Mouse (Mus musculus): ENCODE results near the gene Rcan2. TPM values are rescaled to one million over a fixed set of nuclear protein-coding genes. Genes with fewer than 3 reads are reported as not detected.
"Not testable (repeated sequence)": the region's sequence is repeated elsewhere in the genome, so short reads cannot be mapped to it uniquely, and the experiment has no call there.

The Rcan2 gene
- total RNA-seq, 2 experiments from 2014 or later = 24.0 to 25.1 TPM

DNA sequence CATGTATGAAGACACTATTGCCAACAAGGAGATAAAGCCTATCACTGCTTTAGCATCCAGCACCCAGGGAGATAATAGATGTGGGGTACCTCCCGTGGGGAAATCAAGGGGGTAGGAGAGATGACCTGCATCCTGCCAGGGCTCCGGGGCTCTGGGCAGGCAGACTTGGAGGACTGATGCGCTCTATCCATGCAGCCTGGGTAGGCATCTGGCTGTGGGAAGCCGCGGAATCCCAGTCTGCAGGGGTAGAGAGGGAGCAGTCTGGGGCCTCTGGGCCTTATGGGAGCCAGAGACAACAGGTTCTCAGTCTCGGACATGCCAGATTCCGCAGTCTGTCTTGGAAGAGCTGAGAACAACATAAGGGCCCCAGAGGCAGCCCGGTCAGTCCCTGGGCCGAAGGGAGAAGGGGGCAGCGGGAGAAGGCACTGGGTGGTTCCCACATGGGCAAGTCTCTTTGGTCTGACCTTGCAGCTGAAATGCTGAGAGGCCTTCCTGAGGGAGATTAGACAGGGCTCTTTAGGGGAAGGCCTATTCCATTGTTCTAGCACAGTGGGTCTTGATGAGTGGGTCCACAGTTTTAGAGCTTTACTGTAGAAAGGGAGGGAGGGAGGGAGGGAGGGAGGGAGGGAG, 23.7 kb downstream of the Rcan2 start:
- no peak for DNase-seq (ENCODE audit: low spot score in 2 of 2)

- DNase-seq (ENCODE audit: low spot score in 2 of 2) = not testable (repeated sequence)
Observed at GRCm38 (mm10) chr17:43825411-43825785, 24.2 kb downstream of the Rcan2 start.

DNA sequence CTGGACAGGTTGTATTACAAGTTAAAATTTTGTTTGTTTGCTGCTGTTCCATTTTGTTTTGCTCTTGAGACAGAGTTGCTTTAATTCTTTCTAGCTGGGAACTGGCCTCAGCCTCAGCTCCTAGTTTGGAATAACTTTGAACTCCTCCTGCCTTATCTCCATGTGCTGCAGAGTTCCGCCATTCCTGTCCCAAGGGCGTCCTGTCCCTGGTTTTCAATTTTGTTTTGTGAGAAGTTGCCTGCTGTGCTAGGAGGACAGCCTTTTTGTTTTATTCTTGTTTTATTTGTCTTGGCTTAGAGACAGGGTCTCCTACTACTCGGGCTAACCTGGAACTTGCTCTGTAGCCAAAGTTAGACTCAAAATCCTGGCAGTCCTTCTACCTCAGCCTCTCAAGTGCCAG, 26.1 kb downstream of the Rcan2 start:
- no peak for DNase-seq (ENCODE audit: low spot score in 2 of 2)

DNA sequence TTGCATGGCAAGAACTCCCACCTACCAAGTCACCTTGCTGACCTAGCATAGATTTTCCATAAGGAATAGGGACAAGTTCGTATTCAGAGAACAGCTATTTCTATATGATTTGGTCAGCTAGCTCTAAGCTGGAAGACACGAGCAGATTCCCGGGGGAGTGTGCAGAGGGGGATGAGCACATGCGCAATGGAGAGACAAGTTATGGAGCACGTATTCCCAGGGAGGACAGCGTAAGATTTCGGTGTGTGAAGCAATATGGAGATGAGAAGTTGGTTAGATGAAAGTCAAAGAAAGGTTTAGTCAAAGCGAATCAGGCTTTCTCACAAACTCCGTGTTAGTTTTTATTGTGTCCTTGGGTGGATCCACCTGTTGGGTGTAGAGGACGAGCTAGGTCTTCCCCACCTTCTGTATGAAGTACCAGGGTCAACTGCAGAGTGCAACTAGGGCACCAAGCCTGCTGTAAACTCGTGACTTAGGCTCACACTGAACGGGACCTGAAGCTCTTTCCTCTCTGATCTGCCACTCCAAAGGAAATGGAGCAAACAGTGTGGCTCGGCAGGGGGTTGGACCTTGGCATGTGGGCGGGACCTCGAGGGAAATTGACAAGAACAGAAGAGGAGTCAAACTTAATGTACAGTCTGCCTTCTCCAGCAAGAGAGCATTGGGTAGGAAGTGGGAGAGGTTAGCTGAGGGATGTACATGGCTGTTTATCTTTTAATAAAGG, 31.4 kb downstream of the Rcan2 start:
- no peak for DNase-seq (ENCODE audit: low spot score in 2 of 2)

DNA sequence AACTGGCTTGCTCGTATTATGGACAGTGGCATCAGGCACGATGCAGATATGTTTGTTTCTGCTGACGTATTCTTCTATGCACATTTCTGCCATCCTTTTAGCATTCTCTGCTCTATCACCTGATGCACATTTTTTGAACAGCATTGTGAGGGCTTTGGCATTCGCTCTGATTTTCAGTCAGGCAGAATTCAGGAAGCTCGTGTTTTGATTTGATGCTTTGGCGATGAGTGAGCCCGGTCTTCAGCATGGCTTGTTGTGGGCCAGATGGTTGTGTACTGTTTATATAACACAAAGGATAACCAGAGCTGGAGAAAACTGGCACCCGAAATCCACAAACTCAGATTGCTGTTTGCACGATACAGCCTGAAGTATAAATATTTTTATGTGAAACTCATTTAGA, 39.1 kb downstream of the Rcan2 start:
- no peak for DNase-seq (ENCODE audit: low spot score in 2 of 2)

- DNase-seq (ENCODE audit: low spot score in 2 of 2) = no peak
Observed at GRCm38 (mm10) chr17:43846714-43847113, 45.6 kb downstream of the Rcan2 start.

GRCm38 (mm10) chr17:43848903-43849302, 47.8 kb downstream of the Rcan2 start:
- no peak for DNase-seq (ENCODE audit: low spot score in 2 of 2)

GRCm38 (mm10) chr17:43855132-43855531, 54.0 kb downstream of the Rcan2 start:
- no peak for DNase-seq (ENCODE audit: low spot score in 2 of 2)

DNA sequence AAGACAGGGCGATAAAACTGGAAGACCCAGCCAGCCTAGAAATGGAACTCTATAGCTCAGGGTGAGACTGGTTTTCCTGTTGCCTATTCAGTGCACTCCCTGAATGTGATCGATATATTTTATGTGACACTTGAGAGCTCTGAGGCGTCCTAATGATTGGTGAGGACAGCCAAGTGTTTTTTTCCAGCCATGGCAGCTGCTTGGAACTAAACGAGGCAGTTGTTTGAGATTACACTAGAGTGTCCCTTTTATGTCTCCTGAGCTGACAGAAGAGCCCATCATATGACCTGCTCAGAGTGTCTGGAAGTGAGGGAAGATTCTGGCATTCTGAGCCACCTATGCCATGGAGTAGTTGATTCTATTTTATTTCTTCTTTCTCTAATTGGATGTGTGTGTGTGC, 54.9 kb downstream of the Rcan2 start:
- DNase-seq (ENCODE audit: low spot score in 2 of 2) = no peak

GRCm38 (mm10) chr17:43868808-43869207, 67.7 kb downstream of the Rcan2 start:
- no peak for DNase-seq (ENCODE audit: low spot score in 2 of 2)

DNA sequence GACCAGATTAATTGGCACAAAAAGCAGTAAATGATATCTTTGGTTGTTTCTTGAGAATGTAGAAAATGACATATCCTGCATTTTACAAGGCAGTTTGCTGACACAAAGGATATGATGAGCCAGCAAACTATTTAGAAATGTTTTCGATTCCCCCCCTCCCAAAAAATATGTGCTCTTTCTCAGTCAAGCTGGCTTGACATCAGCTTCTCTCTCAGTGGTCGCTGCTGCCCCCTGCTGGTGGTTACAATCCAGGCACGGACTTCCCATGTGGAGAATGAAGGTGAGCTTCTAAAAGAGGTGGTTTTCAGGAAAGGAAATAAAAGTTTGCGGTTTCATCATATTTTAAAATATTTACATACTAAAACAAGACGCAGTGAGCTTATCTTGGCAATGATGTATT, 68.5 kb downstream of the Rcan2 start:
- peak; percentile 63 to 71 for DNase-seq (ENCODE audit: low spot score in 2 of 2)

- no peak for DNase-seq (ENCODE audit: low spot score in 2 of 2)
Observed at GRCm38 (mm10) chr17:43874417-43874816, 73.3 kb downstream of the Rcan2 start.

GRCm38 (mm10) chr17:43877425-43877824, 76.3 kb downstream of the Rcan2 start:
- no peak for DNase-seq (ENCODE audit: low spot score in 2 of 2)

DNA sequence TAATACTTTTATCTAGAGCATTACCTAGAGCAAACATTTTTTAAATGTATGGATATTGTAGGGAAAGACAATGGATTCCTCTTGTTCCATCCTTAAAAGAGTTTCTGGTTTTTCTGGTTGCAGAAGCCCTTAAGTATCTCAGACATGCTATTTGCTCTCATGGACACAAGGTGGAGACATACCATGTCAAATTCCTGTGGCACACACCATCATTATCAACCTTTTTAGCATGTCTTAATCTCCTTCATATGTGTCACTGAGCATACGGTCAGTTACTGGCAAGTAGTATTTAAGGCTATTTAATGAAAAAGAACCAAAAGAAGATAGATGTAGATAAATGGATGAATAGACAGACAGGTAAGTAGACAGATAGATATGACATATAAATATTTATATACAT, 81.9 kb downstream of the Rcan2 start:
- no peak for DNase-seq (ENCODE audit: low spot score in 2 of 2)

DNA sequence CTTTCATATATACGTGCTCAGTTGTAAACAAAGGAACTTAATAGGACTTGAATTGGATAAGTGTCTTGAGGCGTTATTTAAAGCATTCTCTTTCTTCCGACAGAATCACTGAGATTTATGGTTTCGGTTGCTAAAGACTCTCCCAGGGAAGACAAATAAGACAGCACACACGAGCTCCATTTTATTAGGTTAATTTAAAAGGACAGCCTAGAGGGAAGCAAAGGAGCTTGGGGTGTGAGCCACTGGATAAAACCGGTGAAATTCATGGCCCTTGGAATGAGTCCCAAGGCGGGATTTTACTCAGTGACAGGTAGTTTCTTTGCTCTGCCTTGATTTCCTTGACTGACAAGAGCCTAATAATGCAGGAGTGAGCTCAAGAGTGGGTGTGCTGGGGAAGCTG, 85.1 kb downstream of the Rcan2 start:
- DNase-seq (ENCODE audit: low spot score in 2 of 2) = no peak

- no peak for DNase-seq (ENCODE audit: low spot score in 2 of 2)
Observed at GRCm38 (mm10) chr17:43887931-43888330, 86.8 kb downstream of the Rcan2 start.

- no peak for DNase-seq (ENCODE audit: low spot score in 2 of 2)
Observed at GRCm38 (mm10) chr17:43897346-43897745, 96.2 kb downstream of the Rcan2 start.

DNA sequence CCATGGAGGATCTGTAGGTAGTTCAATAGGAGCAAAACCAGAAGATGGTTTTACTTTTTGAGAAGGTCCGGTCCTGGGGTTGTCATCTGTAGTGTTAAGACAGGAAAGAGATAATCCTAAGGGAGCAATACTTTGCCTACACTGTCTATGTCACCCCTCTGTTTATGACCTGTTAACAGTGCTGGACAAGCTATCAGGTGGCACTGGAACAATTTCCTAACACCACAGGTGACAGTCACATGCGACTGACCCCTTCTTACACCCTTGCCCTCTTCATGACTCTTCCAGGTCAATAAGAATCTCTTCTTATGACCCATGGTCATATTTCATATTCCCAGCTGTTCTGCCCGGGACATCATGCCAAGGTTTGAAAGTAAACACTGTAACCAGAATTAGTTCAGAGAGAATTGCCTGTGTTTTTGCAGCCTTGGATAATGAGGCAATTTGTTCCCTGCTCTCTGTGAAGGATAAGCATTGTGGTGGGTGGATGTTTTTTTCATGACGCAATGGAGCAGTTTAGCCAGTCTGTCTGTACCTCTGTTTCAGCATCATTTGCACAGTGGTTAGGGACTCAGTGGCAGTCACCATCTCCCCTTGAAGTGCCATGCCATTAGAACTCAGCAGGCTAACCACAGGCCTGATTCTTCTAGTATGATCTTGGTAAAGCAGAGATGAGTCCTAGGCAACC, 98.4 kb downstream of the Rcan2 start:
- peak in 1 of 2 experiments; percentile 11 for DNase-seq (ENCODE audit: low spot score in 2 of 2)

DNA sequence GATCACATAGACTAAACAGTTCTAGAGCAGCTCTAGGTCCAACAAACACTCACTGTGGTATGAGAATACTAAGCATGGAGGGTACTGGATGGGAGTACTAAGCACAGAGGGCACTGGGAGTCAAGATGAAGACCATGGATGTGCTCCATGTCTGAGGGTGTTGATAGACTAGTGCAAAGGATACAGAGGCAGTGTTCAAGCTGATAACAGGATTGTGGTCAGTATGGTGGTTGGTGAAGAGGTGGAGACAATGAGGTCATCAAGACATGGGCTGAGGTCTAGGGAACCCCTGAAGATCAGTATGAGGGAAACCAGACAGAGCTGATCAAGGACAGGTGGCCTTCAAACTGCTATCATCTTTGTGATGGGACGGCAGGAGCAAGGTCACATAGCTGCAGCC, 99.0 kb downstream of the Rcan2 start:
- no peak for DNase-seq (ENCODE audit: low spot score in 2 of 2)

GRCm38 (mm10) chr17:43901474-43901873, 100.3 kb downstream of the Rcan2 start:
- DNase-seq (ENCODE audit: low spot score in 2 of 2) = no peak

- no peak for DNase-seq (ENCODE audit: low spot score in 2 of 2)
Observed at GRCm38 (mm10) chr17:43903807-43904771, 102.9 kb downstream of the Rcan2 start.
